Mouse (Mus musculus) lung, postnatal 0 days (tissue): ENCODE measurements at regions not wholly inside any gene's neighbourhood (a gene's known extent, or its start where the extent isn't known, plus 50 kb on each side); places are given as distances from the start of the nearest gene placed in this dataset.

Experiments
- CTCF ChIP-seq: IDR thresholded peaks from 2 replicates; pipeline ENCODE4 v1.5.1; 2016; ENCODE audit warnings: antibody characterized with exemption, mild to moderate bottlenecking
- EP300 ChIP-seq: IDR thresholded peaks from 2 replicates; pipeline ENCODE4 v1.6.1; 2016; ENCODE audit warnings: antibody characterized with exemption, mild to moderate bottlenecking, control low read depth

DNA sequence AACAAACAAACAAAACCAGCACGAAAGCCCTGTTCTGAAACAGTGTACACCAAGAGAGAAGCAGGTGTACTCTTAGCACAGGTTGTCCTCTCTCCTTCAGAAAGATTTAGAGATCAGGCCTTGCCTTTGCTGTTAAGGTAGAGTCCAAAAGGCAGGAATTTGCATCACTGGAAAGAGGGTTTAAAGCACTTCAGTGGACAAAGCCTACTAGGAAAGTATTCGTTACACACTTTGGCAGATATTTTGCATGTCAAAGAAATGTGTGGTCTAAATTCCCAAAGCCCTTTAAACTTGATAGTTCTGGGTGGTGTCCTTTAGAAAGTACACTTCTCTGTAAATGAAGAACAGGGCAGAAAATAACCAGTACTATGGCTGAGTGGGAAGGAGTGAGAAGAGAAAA lies 54.2 kb upstream of the Gabre start:
- TF ChIP-seq CTCF, result no peak
- TF ChIP-seq EP300, result no peak
